Mouse (Mus musculus) ES-E14 (cell line): ENCODE measurements around the gene Atad1.

Source experiments
- CHD2 ChIP-seq: IDR thresholded peaks from 2 replicates; pipeline ENCODE4 v1.6.1; 2014; ENCODE audit warnings: mild to moderate bottlenecking, low read depth, low read length, inconsistent platforms
- HCFC1 ChIP-seq: IDR thresholded peaks from 2 replicates; pipeline ENCODE4 v1.6.1; 2012; ENCODE audit warnings: low read length, inconsistent platforms, borderline replicate concordance; ENCODE audit not compliant: insufficient read depth
- ZC3H11A ChIP-seq: IDR thresholded peaks from 2 replicates; pipeline ENCODE4 v1.6.1; 2012; ENCODE audit warnings: low read depth, mild to moderate bottlenecking, inconsistent platforms, low read length, borderline replicate concordance
- ZNF384 ChIP-seq: IDR thresholded peaks from 2 replicates; pipeline ENCODE4 v1.6.1; 2012; ENCODE audit warnings: low read depth, low read length, inconsistent platforms

DNA sequence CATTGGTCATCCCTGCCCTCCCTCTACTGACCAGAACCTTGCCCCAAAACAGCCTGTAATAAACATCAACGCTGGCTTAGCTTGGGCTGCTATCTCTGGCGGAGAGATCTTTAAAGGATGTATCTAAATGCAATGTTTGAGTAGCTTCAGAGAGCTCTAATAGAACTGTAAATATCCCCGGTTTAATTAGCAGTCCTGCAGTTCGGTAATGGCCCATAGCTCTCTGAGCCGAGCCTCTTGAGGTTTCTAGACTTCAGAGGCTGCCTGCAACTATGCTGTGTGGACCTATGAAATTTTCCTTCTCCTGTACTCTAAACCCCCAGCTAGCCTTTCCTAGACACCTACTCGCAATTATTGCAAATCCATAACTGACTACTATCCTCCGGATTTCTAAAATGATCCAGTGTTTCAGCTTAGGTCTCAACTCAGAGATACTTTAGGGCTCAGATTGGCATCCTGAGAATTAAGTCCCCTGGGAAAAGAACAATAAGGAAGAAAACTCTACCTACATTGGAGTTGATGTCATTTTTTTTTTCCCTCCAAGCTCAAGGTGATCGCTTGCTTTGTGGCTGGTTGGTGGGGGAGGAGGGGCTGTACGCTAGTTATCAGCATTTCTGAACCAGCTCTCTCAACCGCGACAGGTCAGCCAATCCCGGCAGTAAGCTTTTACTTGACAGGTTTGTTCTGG lies 15.7 kb upstream of the Atad1 start:
- TF ChIP-seq CHD2 (no peak), ZC3H11A (no peak), HCFC1 (no peak), ZNF384 (no peak)
